Mouse (Mus musculus): Measurements from ENCODE around the gene Cks1b.

GRCm38 (mm10) chr3:89417131-89417530 is 1.1 kb downstream of the Cks1b start:
- TF ChIP-seq CHD2 (IDR thresholded peaks at IDR 0.05; ENCODE audit: low read depth, low read length) = no peak
- no peak for TF ChIP-seq HCFC1 (IDR thresholded peaks at IDR 0.05; ENCODE audit: borderline replicate concordance, insufficient read depth, low read length)
- TF ChIP-seq ZC3H11A (IDR thresholded peaks at IDR 0.05; ENCODE audit: borderline replicate concordance, low read depth, low read length) = no peak

All from ES-E14 (cell line).